Mouse (Mus musculus) liver, postnatal 0 days (tissue): ENCODE measurements at regions not wholly inside any gene's neighbourhood (a gene's known extent, or its start where the extent isn't known, plus 50 kb on each side); places are given as distances from the start of the nearest gene placed in this dataset.
A peak's percentile ranks its signal among the peaks of the same experiment; 100 is the strongest.

ENCODE experiments used
- ATAC-seq: fragments of 200-750 bp; cut with Nextera tagmentation; 2 replicates; pipeline ENCODE4 v1.8.0; 2017; ENCODE audit warnings: mild to moderate bottlenecking, moderate library complexity
- DNase-seq: peaks from one replicate; pipeline ENCODE4 v3.0.0-alpha.2; 2016
- H3K27ac ChIP-seq: fragments of 300-500 bp; sonication (generic); 2 replicates; pipeline ENCODE4 v1.5.1; 2014; ENCODE audit warnings: antibody characterized with exemption, moderate library complexity, mild to moderate bottlenecking, low read depth
- H3K27me3 ChIP-seq: fragments of 300-500 bp; sonication (generic); 2 replicates; pipeline ENCODE4 v1.6.1; 2014; ENCODE audit warnings: low read length, control low read depth, mixed read lengths; ENCODE audit not compliant: insufficient read depth
- H3K36me3 ChIP-seq: fragments of 300-500 bp; sonication (generic); replicated peaks from 2 replicates; pipeline ENCODE4 v1.6.1; 2014; ENCODE audit warnings: mild to moderate bottlenecking, control low read depth, low read length, moderate library complexity, mixed read lengths; ENCODE audit not compliant: insufficient read depth
- H3K4me1 ChIP-seq: fragments of 300-500 bp; sonication (generic); 2 replicates; pipeline ENCODE4 v1.6.1; 2014; ENCODE audit warnings: antibody characterized with exemption, mild to moderate bottlenecking, control low read depth; ENCODE audit not compliant: insufficient read depth
- H3K4me2 ChIP-seq: fragments of 300-500 bp; sonication (generic); 2 replicates; pipeline ENCODE4 v1.6.1; 2014; ENCODE audit warnings: low read depth, mild to moderate bottlenecking, low read length, moderate library complexity, mixed read lengths
- H3K4me3 ChIP-seq: fragments of 300-500 bp; sonication (generic); 2 replicates; pipeline ENCODE4 v1.5.1; 2014; ENCODE audit warnings: low read depth, low read length
- H3K9ac ChIP-seq: fragments of 300-500 bp; sonication (generic); replicated peaks from 2 replicates; pipeline ENCODE4 v1.6.1; 2014; ENCODE audit warnings: mild to moderate bottlenecking, moderate library complexity
- H3K9me3 ChIP-seq: fragments of 300-500 bp; sonication (generic); 2 replicates; pipeline ENCODE4 v1.6.1; 2016; ENCODE audit warnings: mild to moderate bottlenecking, control low read depth, low read length, mixed read lengths
- CTCF ChIP-seq: sonication (generic); IDR thresholded peaks from 2 replicates; pipeline ENCODE4 v1.5.1; 2016; ENCODE audit warnings: antibody characterized with exemption, low read depth
- EP300 ChIP-seq: IDR thresholded peaks from 2 replicates; pipeline ENCODE4 v1.6.1; 2016; ENCODE audit warnings: antibody characterized with exemption, low read depth, mild to moderate bottlenecking
- WGBS: fragments of 180-500 bp; shearing (Covaris S2); extraction: QIAGEN DNeasy Blood & Tissue Kit; methylation state at CpG from one replicate; pipeline ENCODE4 v1.1.7; 2014; ENCODE audit not compliant: insufficient replicate concordance; 5-methylcytosine and 5-hydroxymethylcytosine counted together

DNA sequence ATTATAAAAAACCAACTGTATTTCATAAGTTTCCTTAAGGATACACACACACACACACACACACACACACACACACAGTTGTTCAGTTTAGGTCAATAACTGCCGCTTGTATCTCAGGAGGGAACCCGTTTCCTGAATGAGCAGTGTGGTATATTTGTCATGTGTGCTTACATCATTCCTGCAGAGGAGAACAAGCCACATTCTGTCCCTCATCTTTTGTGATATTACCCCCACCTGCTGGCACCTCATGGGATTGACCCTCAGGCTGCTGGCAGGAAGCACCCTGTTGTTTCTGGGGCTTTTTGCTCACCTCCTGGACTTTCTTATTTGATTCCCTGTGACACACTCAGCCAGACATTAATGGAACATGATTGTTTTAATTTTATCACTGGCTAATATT, 66.4 kb upstream of the Htr1a start:
- Histone ChIP-seq H3K9ac (no peak overlapping the region), H3K27me3 (no peaks in the 10 kb centered on the region), H3K4me3 (no peak overlapping the region), H3K27ac (no peak overlapping the region), H3K4me2 (no peak overlapping the region), H3K4me1 (no peaks in the 10 kb centered on the region), H3K9me3 (no peaks in the 10 kb centered on the region), H3K36me3 (no peaks in the 10 kb centered on the region)
- ATAC-seq: peak; percentile 87
- TF ChIP-seq CTCF: peak; percentile 79
- no peak for TF ChIP-seq EP300
- 0% methylated on average over 2 of the region's 2 CpGs for WGBS
- DNase-seq: peak; percentile 79

DNA sequence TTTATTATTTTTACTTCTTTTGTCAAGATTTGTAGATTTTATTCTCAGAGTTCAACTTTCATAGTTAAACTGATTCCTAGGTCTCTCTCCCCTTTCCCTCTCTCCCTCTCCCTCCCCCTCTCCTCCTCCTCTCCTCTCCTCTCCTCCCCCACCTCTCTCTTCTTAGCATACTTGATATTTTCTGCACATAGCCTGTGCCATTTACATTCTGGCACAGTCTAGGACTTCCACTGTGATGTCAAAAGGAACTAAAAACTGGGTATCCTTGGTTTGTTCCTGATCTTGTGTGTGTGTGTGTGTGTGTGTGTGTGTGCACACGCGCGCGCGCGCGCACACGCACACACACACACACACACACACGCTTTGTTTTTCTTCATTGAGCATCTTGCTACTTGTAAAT, 64.9 kb upstream of the Htr1a start:
- no peaks in the 10 kb centered on the region for H3K36me3 ChIP-seq
- H3K4me1 ChIP-seq: no peaks in the 10 kb centered on the region
- no peak overlapping the region for H3K9ac ChIP-seq
- no peak overlapping the region for H3K4me2 ChIP-seq
- TF ChIP-seq EP300 (no peak), CTCF (no peak)
- no peaks in the 10 kb centered on the region for H3K27me3 ChIP-seq
- ATAC-seq (no peak), DNase-seq (no peak)
- H3K4me3 ChIP-seq: no peak overlapping the region
- H3K27ac ChIP-seq: no peak overlapping the region
- no peaks in the 10 kb centered on the region for H3K9me3 ChIP-seq
- 84% methylated on average over 9 of the region's 9 CpGs for WGBS

- Histone ChIP-seq H3K4me1 (no peaks in the 10 kb centered on the region), H3K36me3 (no peaks in the 10 kb centered on the region), H3K9me3 (no peaks in the 10 kb centered on the region), H3K27ac (no peak overlapping the region), H3K27me3 (no peaks in the 10 kb centered on the region), H3K9ac (no peak overlapping the region), H3K4me3 (no peak overlapping the region), H3K4me2 (no peak overlapping the region)
- no peak for ATAC-seq
- TF ChIP-seq CTCF (no peak), EP300 (no peak)
- WGBS: 50% methylated on average over 4 of the region's 4 CpGs
- DNase-seq: no peak
Observed at GRCm38 (mm10) chr13:105387016-105387772, 56.2 kb upstream of the Htr1a start.
